ENCODE assay signal across 19 mouse cellular contexts in genomic region chr6:90780532-90780931, GRCm38 (mm10).
DNase-seq lines count a peak whose midpoint lies in the region; ATAC-seq lines count a peak whose summit lies in the region.
"Had no signal": no experiment of that assay in that cellular context is flagged by ENCODE, and none has a peak within 500 bp of the region (broad histone marks: within the 10 kb centered on the region; RNA-seq: fewer than 3 reads in every experiment).

No protein-coding gene starts in this region.

- H3K4me2 ChIP-seq in forebrain, embryonic 12.5 days, result peak overlapping the region; percentile 58
- peak overlapping the region; percentile 57 for H3K4me2 ChIP-seq in hindbrain, embryonic 13.5 days
- H3K4me2 ChIP-seq in midbrain, embryonic 14.5 days (ENCODE audit: low read length), result peak overlapping the region; percentile 64
- H3K4me2 ChIP-seq: limb, embryonic 13.5 days had no signal

- DNase-seq in embryonic facial prominence, embryonic 10.5 days (ENCODE audit: low spot score), result no peak
- DNase-seq in midbrain, embryonic 14.5 days, result peak; percentile 65
- DNase-seq in MN1 (ENCODE audit: low spot score) (no peak), liver (no peak)
- no peak for DNase-seq in left cerebral cortex, postnatal 4 days
- no peak for DNase-seq in layer of hippocampus, adult 11-12 months (ENCODE audit: low spot score)
- DNase-seq: B cell, adult 2 months; cerebellum, adult 9-11 months; embryo, embryonic 11 days; gastrocnemius, adult 2 months; heart, adult 11 months; kidney, adult 8-10 months; liver, postnatal 0 days; lung, postnatal 4 days; right cerebral cortex, postnatal 25 days had no signal

- peaks cover 58% of the 10 kb centered on the region for H3K4me1 ChIP-seq in embryonic facial prominence, embryonic 10.5 days
- H3K4me1 ChIP-seq in forebrain, embryonic 12.5 days, result peaks cover 67% of the 10 kb centered on the region
- H3K4me1 ChIP-seq in hindbrain, embryonic 13.5 days (replicated peaks), result peaks cover 71% of the 10 kb centered on the region
- peaks cover 60% of the 10 kb centered on the region for H3K4me1 ChIP-seq in midbrain, embryonic 14.5 days (ENCODE audit: control insufficient read depth, insufficient read depth, low read length)

- 76% methylated on average over 2 of the region's 2 CpGs for WGBS in embryonic facial prominence, embryonic 10.5 days
- WGBS in forebrain, embryonic 12.5 days, result 34% methylated on average over 2 of the region's 2 CpGs
- WGBS in hindbrain, embryonic 13.5 days, result 46% methylated on average over 2 of the region's 2 CpGs
- 29% methylated on average over 2 of the region's 2 CpGs for WGBS in midbrain, embryonic 14.5 days

- 0 out of 2 replicates have a peak overlapping the region, but pooled peaks have one; percentile 0 for H3K27ac ChIP-seq in embryonic facial prominence, embryonic 10.5 days (replicated peaks)
- H3K27ac ChIP-seq in forebrain, embryonic 12.5 days, result peak overlapping the region; percentile 99; the same call in 1 of the 2 replicates
- H3K27ac ChIP-seq in hindbrain, embryonic 13.5 days, result peak overlapping the region; percentile 99
- peak overlapping the region; percentile 99 for H3K27ac ChIP-seq in midbrain, embryonic 14.5 days (replicated peaks; ENCODE audit: low read depth, low read length)
- H3K27ac ChIP-seq: gastrocnemius, adult 2 months; limb, embryonic 13.5 days had no signal

- H3K9me3 ChIP-seq in embryonic facial prominence, embryonic 10.5 days, result no peaks in the 10 kb centered on the region
- H3K9me3 ChIP-seq in forebrain, embryonic 12.5 days, result 0 out of 2 replicates have a peak, but pooled peaks cover 3% of the 10 kb centered on the region
- H3K9me3 ChIP-seq in hindbrain, embryonic 13.5 days, result no peaks in the 10 kb centered on the region
- H3K9me3 ChIP-seq in midbrain, embryonic 14.5 days (ENCODE audit: control insufficient read depth, low read length), result no peaks in the 10 kb centered on the region
- H3K9me3 ChIP-seq: limb, embryonic 13.5 days had no signal

- intact Hi-C loops in left cerebral cortex, postnatal 4 days (cut with DNase I), result no loop called here

- no peak for ATAC-seq in forebrain, embryonic 12.5 days (ENCODE audit: low FRiP score)
- ATAC-seq in hindbrain, embryonic 13.5 days (ENCODE audit: low FRiP score), result no peak
- ATAC-seq in midbrain, embryonic 14.5 days (ENCODE audit: low FRiP score, low TSS enrichment), result no peak
- ATAC-seq: liver, postnatal 0 days had no signal

- peaks cover 6% of the 10 kb centered on the region; the same call in 1 of the 2 replicates for H3K36me3 ChIP-seq in embryonic facial prominence, embryonic 10.5 days (replicated peaks)
- 0 out of 2 replicates have a peak, but pooled peaks cover 8% of the 10 kb centered on the region for H3K36me3 ChIP-seq in forebrain, embryonic 12.5 days (replicated peaks)
- peaks cover 7% of the 10 kb centered on the region; the same call in 1 of the 2 replicates for H3K36me3 ChIP-seq in hindbrain, embryonic 13.5 days
- no peaks in the 10 kb centered on the region for H3K36me3 ChIP-seq in midbrain, embryonic 14.5 days (ENCODE audit: control insufficient read depth, insufficient read depth, low read length)
- H3K36me3 ChIP-seq: limb, embryonic 13.5 days had no signal

- no peaks in the 10 kb centered on the region for H3K27me3 ChIP-seq in embryonic facial prominence, embryonic 10.5 days (replicated peaks; ENCODE audit: low read depth, poor library complexity, severe bottlenecking)
- H3K27me3 ChIP-seq in forebrain, embryonic 12.5 days, result no peaks in the 10 kb centered on the region
- no peaks in the 10 kb centered on the region for H3K27me3 ChIP-seq in hindbrain, embryonic 13.5 days
- no peaks in the 10 kb centered on the region for H3K27me3 ChIP-seq in midbrain, embryonic 14.5 days (ENCODE audit: control insufficient read depth, insufficient read depth, low read length)
- H3K27me3 ChIP-seq: limb, embryonic 13.5 days had no signal

- H3K4me3 ChIP-seq in embryonic facial prominence, embryonic 10.5 days, result peak overlapping the region; percentile 44; the same call in 1 of the 2 replicates
- peak overlapping the region; percentile 29 for H3K4me3 ChIP-seq in forebrain, embryonic 12.5 days (replicated peaks)
- peak overlapping the region; percentile 34 for H3K4me3 ChIP-seq in hindbrain, embryonic 13.5 days
- H3K4me3 ChIP-seq in midbrain, embryonic 14.5 days (replicated peaks; ENCODE audit: low read depth, low read length), result peak overlapping the region; percentile 34
- H3K4me3 ChIP-seq: gastrocnemius, adult 2 months; left cerebral cortex, adult 2 months; limb, embryonic 13.5 days had no signal

- peak overlapping the region; percentile 40; the same call in 1 of the 2 replicates for H3K9ac ChIP-seq in forebrain, embryonic 12.5 days
- H3K9ac ChIP-seq in hindbrain, embryonic 13.5 days, result peak overlapping the region; percentile 77; the same call in 1 of the 2 replicates
- H3K9ac ChIP-seq in midbrain, embryonic 14.5 days (replicated peaks; ENCODE audit: low read length), result no peak overlapping the region
- H3K9ac ChIP-seq: limb, embryonic 13.5 days; liver, postnatal 0 days had no signal

Comparison
In these comparisons a context has a peak if more than half of its experiments do, and no peak if none do; other contexts are left out.
1. H3K27ac ChIP-seq: peak in every context shown above with its lines; median percentile 99 in forebrain, embryonic 12.5 days; 99 in hindbrain, embryonic 13.5 days; 99 in midbrain, embryonic 14.5 days; 0 in embryonic facial prominence, embryonic 10.5 days.